Mouse (Mus musculus): ENCODE measurements around the gene Tulp4. TPM values are rescaled to one million over a fixed set of nuclear protein-coding genes. Genes with fewer than 3 reads are reported as not detected.
"Not testable (repeated sequence)": the region's sequence is repeated elsewhere in the genome, so short reads cannot be mapped to it uniquely, and the experiment has no call there.

The Tulp4 gene
- polyA plus RNA-seq, 1 experiment, result 37.1 TPM

- no peaks in the 10 kb centered on the region for H3K4me1 ChIP-seq (ENCODE audit: control insufficient read depth, insufficient read depth, insufficient read length, low read length)
- H3K4me3 ChIP-seq (ENCODE audit: insufficient read depth, low read depth, low read length), result no peak overlapping the region
- H3K27ac ChIP-seq (replicated peaks; ENCODE audit: low read depth, low read length), result no peak overlapping the region
Measured at GRCm38 (mm10) chr17:6192275-6192674, 86.0 kb downstream of the Tulp4 start.

- no peaks in the 10 kb centered on the region for H3K4me1 ChIP-seq (ENCODE audit: control insufficient read depth, insufficient read depth, insufficient read length, low read length)
- no peak overlapping the region for H3K27ac ChIP-seq (replicated peaks; ENCODE audit: low read depth, low read length)
- H3K4me3 ChIP-seq (ENCODE audit: insufficient read depth, low read depth, low read length), result no peak overlapping the region
Measured at GRCm38 (mm10) chr17:6195390-6195789, 89.2 kb downstream of the Tulp4 start.

GRCm38 (mm10) chr17:6197491-6197890 lies 91.3 kb downstream of the Tulp4 start:
- H3K4me1 ChIP-seq (ENCODE audit: control insufficient read depth, insufficient read depth, insufficient read length, low read length), result no peaks in the 10 kb centered on the region
- no peak overlapping the region for H3K27ac ChIP-seq (replicated peaks; ENCODE audit: low read depth, low read length)
- no peak overlapping the region for H3K4me3 ChIP-seq (ENCODE audit: insufficient read depth, low read depth, low read length)

- Histone ChIP-seq H3K27ac (replicated peaks; ENCODE audit: low read depth, low read length) (no peak overlapping the region), H3K4me1 (ENCODE audit: control insufficient read depth, insufficient read depth, insufficient read length, low read length) (no peaks in the 10 kb centered on the region), H3K4me3 (ENCODE audit: insufficient read depth, low read depth, low read length) (no peak overlapping the region)
Measured at GRCm38 (mm10) chr17:6198670-6199069, 92.4 kb downstream of the Tulp4 start.

DNA sequence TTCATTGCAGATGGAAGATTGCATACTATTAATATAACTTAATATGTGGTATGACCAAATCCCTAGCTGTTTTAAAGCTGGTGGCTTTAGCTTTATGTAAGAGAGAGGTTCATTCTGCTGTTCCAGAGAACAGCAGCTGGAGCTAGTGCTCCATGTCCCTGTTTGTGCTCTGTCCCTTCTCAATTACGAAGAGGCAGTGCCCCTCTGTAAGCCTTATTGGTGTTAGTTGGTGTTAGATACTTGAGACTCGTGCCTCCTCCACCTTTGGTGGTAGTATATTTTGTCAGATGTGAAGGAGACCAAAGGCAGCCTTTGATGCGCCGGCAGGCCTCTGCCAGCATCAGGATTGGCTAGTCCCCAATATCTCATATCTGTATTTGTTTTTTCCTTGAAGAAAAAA lies 92.9 kb downstream of the Tulp4 start:
- no peaks in the 10 kb centered on the region for H3K4me1 ChIP-seq (ENCODE audit: control insufficient read depth, insufficient read depth, insufficient read length, low read length)
- no peak overlapping the region for H3K27ac ChIP-seq (replicated peaks; ENCODE audit: low read depth, low read length)
- H3K4me3 ChIP-seq (ENCODE audit: insufficient read depth, low read depth, low read length), result no peak overlapping the region

DNA sequence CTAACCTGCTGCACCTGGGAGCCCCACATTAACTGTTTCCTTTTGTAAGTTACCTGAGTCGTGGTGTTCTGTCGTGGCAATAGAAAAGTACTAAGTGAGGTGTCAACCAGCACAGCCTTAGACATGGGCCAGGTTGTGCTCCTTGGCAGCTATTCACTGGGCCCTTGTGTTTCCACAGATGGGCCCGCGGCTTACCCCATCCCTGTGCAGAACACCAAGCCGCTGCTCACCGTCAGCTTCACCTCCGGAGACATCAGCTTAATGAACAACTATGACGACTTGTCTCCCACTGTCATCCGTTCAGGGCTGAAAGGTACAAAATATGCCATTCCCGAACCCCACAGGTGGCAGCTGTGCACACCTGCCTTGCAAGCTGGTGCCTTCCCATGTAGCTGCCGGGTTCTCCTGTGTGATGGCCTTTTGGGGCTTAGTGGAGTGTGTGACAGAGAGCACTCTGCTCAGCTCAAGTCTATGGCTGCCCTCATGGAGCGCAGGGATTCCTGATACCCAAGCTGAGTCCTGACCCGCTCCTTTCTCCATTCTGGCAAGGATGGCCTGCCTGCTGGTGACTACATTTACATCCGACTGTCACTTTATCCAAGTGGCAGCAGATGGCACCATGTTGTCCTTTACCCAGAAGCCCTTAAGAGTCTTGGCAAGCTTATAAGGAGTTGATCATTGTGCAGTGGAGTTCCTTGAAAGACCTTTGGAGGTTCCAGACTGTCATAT lies 95.4 kb downstream of the Tulp4 start:
- Histone ChIP-seq H3K4me3 (ENCODE audit: insufficient read depth, low read depth, low read length) (no peak overlapping the region), H3K27ac (replicated peaks; ENCODE audit: low read depth, low read length) (no peak overlapping the region), H3K4me1 (ENCODE audit: control insufficient read depth, insufficient read depth, insufficient read length, low read length) (no peaks in the 10 kb centered on the region)

DNA sequence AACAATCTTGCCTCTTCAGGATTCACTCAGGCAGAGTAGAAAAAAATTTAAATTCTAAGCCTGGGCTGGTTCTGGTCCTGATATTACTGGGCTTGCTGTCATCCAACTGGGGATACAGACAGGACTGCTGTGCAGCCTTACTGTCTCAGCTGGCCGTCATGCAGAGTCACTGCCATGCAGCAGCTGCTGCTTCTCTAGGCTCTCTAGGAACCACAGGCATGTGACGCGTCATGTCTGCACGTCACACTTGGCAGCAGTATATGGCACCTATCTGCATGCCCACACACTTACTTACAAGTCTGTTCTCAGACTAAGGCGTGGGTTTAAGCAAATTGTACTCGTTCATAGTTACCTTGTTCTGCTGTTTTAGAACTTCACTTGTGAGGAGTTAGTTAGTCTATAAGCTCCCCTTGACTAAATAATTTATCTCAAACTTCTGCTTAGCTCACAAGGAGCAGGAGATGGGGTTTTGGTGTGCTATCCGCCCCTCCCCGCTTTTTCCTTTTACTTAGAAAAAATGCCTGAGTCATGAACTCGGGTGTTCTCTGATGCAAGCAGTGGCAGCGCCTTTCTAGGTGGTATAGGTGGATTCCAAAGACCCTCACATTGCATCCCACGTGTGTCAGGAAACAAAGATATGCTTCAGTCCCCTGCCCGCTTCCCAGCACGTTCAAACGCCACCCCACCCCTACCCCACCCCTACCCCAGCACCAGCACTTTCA lies 96.3 kb downstream of the Tulp4 start:
- H3K27ac ChIP-seq (replicated peaks; ENCODE audit: low read depth, low read length), result no peak overlapping the region
- H3K4me3 ChIP-seq (ENCODE audit: insufficient read depth, low read depth, low read length), result no peak overlapping the region
- no peaks in the 10 kb centered on the region for H3K4me1 ChIP-seq (ENCODE audit: control insufficient read depth, insufficient read depth, insufficient read length, low read length)

DNA sequence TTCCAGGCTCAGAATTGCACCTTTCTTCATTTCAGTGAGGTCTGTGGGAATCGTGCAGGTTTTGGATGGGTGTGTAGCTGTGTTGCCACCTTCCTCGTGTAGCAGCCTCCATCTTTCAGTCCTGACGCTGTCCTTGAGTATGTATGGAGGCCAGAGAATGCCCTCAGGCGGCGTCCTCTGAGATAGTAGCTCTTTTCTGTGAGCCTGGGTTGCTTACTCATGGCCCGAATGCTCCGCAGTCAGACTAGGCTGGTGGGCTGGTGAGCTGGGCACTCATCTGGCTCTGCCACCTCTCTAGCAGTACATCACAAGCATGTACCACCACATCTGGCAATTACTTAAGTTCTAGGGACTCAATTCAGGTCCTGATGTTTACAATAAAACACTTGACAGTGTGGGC lies 96.9 kb downstream of the Tulp4 start:
- Histone ChIP-seq H3K27ac (replicated peaks; ENCODE audit: low read depth, low read length) (no peak overlapping the region), H3K4me1 (ENCODE audit: control insufficient read depth, insufficient read depth, insufficient read length, low read length) (no peaks in the 10 kb centered on the region), H3K4me3 (ENCODE audit: insufficient read depth, low read depth, low read length) (no peak overlapping the region)

DNA sequence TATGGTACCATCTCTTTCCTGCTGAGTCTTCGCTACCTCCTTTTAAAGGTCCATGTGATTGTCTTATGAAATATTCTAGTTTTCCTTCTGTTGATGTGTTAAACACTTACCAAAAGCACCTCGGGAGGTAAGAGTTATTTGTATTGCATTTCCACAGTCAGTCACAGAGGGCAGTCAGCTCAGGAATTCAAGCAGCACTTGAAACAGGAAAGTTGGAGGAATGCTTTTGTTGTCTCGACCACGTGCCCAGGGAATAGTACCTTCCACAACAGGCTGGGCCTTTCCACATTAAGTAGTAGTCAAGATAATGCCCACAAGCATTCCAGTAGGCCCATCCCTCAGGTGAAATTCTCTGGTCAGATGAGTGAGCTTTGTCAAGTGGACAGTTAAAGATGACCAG lies 97.6 kb downstream of the Tulp4 start:
- Histone ChIP-seq H3K4me1 (ENCODE audit: control insufficient read depth, insufficient read depth, insufficient read length, low read length) (no peaks in the 10 kb centered on the region), H3K27ac (replicated peaks; ENCODE audit: low read depth, low read length) (no peak overlapping the region)

GRCm38 (mm10) chr17:6211721-6212120 lies 105.5 kb downstream of the Tulp4 start:
- Histone ChIP-seq H3K4me3 (ENCODE audit: insufficient read depth, low read depth, low read length) (no peak overlapping the region), H3K4me1 (ENCODE audit: control insufficient read depth, insufficient read depth, insufficient read length, low read length) (no peaks in the 10 kb centered on the region), H3K27ac (replicated peaks; ENCODE audit: low read depth, low read length) (no peak overlapping the region)

More for the DNA sequence above, 97.6 kb downstream of the Tulp4 start:
- H3K4me3 ChIP-seq (ENCODE audit: insufficient read depth, low read depth, low read length), result no peak overlapping the region

DNA sequence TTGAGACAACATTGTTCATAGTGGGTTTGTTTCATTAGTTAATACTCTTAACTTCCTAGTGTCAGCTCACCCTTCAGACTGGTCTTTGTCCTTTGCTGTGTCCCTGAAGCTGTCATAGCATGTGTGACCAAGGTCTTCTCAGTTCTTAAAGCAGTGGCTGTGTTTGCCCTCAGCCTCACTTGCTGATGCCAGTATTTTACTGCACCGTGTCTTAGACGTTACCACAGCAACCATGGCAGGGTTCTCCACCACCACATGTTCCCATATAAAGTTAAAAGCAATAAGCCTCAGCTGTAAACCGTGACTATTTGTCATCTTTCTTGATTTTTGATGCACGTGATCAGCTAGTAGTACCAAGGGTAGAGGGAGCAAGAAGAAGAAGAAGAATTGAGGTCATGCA lies 109.4 kb downstream of the Tulp4 start:
- H3K4me1 ChIP-seq (ENCODE audit: control insufficient read depth, insufficient read depth, insufficient read length, low read length), result no peaks in the 10 kb centered on the region
- H3K4me3 ChIP-seq (ENCODE audit: insufficient read depth, low read depth, low read length), result no peak overlapping the region
- no peak overlapping the region for H3K27ac ChIP-seq (replicated peaks; ENCODE audit: low read depth, low read length)

DNA sequence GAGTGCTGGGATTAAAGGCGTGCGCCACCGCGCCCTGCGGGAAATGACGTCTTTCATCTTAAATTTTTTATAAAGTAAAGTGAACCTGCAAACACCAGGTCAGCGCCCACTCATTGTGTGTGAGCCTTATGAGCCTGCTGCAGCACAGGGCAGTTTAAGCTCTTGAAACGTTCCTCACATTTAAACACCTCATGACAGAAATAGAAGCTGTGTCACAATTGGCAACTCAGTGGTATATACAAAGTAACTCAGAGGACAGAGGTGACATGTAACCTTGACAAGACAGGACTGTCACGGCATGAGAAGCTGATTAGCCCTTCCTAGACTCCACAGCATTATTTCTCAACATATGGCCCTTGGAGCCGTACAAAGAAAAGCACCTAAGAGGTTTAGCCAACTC lies 110.3 kb downstream of the Tulp4 start:
- Histone ChIP-seq H3K4me1 (ENCODE audit: control insufficient read depth, insufficient read depth, insufficient read length, low read length) (no peaks in the 10 kb centered on the region), H3K27ac (replicated peaks; ENCODE audit: low read depth, low read length) (no peak overlapping the region), H3K4me3 (ENCODE audit: insufficient read depth, low read depth, low read length) (no peak overlapping the region)

GRCm38 (mm10) chr17:6232633-6233032 lies 126.4 kb downstream of the Tulp4 start:
- not testable (repeated sequence) for H3K4me1 ChIP-seq (ENCODE audit: control insufficient read depth, insufficient read depth, insufficient read length, low read length); H3K27ac ChIP-seq (replicated peaks; ENCODE audit: low read depth, low read length); H3K4me3 ChIP-seq (ENCODE audit: insufficient read depth, low read depth, low read length)

DNA sequence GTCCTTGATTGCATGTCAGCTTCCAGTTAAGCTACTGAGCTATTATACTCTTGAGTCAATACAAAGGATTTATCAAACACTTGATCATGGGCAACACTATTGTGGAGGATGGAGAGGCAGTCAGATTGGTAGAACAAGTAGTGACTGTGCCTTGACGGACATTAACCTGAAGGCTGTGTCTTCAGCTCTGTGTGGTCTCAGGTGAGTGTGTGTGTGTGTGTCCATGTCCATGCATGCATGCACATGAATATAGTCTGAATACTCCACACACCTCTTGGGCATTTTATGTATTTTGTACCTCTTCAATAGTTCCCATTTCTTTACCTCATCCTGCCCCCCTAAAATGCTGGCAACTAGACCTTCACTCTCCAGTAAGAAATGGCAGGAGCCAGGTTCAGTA lies 145.1 kb downstream of the Tulp4 start:
- not testable (repeated sequence) for H3K4me1 ChIP-seq (ENCODE audit: control insufficient read depth, insufficient read depth, insufficient read length, low read length); H3K4me3 ChIP-seq (ENCODE audit: insufficient read depth, low read depth, low read length); H3K27ac ChIP-seq (replicated peaks; ENCODE audit: low read depth, low read length)

GRCm38 (mm10) chr17:6256400-6257069 lies 150.3 kb downstream of the Tulp4 start, which contains the start of gene Tmem181a:
Tmem181a (plus strand) TSS chr17:6256860.
- H3K4me3 ChIP-seq (ENCODE audit: insufficient read depth, low read depth, low read length); H3K4me1 ChIP-seq (ENCODE audit: control insufficient read depth, insufficient read depth, insufficient read length, low read length); H3K27ac ChIP-seq (replicated peaks; ENCODE audit: low read depth, low read length): not testable (repeated sequence)

Data from brown adipose tissue, adult 24 weeks (tissue).